Mouse (Mus musculus) liver, adult 2 months (tissue): ENCODE measurements at regions not wholly inside any gene's neighbourhood (a gene's known extent, or its start where the extent isn't known, plus 50 kb on each side); places are given as distances from the start of the nearest gene placed in this dataset.

Experiments used
- DNase-seq: peaks from one replicate; pipeline ENCODE4 v3.0.0-alpha.2; 2011; ENCODE audit warnings: low read depth, low spot score; ENCODE audit errors: extremely low read depth
- H3K27ac ChIP-seq: fragments of 200-500 bp; replicated peaks from 2 replicates; pipeline ENCODE4 v1.5.1; 2012; ENCODE audit warnings: low read depth, mild to moderate bottlenecking, control low read depth, inconsistent platforms, low read length; ENCODE audit not compliant: insufficient read depth
- H3K27me3 ChIP-seq: fragments of 200-500 bp; 2 replicates; pipeline ENCODE4 v1.6.1; 2012; ENCODE audit warnings: mild to moderate bottlenecking, moderate library complexity, low read length, inconsistent platforms; ENCODE audit not compliant: control insufficient read depth, insufficient read depth
- H3K36me3 ChIP-seq: fragments of 200-500 bp; 2 replicates; pipeline ENCODE4 v1.6.1; 2012; ENCODE audit warnings: low read length, inconsistent platforms; ENCODE audit not compliant: control insufficient read depth, insufficient read depth
- H3K4me1 ChIP-seq: fragments of 200-500 bp; 2 replicates; pipeline ENCODE4 v1.6.1; 2011; ENCODE audit warnings: low read length; ENCODE audit not compliant: control insufficient read depth, insufficient read depth
- H3K4me3 ChIP-seq: fragments of 200-500 bp; 2 replicates; pipeline ENCODE4 v1.5.1; 2011; ENCODE audit warnings: low read depth, mild to moderate bottlenecking, control low read depth, low read length, moderate library complexity; ENCODE audit not compliant: insufficient read depth
- H3K79me2 ChIP-seq: fragments of 200-500 bp; 2 replicates; pipeline ENCODE4 v1.6.1; 2012; ENCODE audit warnings: inconsistent platforms, mild to moderate bottlenecking, low read length, moderate library complexity; ENCODE audit not compliant: control insufficient read depth, insufficient read depth
- H3K9ac ChIP-seq: fragments of 200-500 bp; 2 replicates; pipeline ENCODE4 v1.6.1; 2012; ENCODE audit warnings: low read depth, mild to moderate bottlenecking, control low read depth, inconsistent platforms, low read length
- CTCF ChIP-seq: fragments of 200-500 bp; IDR thresholded peaks from 2 replicates; pipeline ENCODE4 v1.5.1; 2011; ENCODE audit warnings: low read depth, low read length, control low read depth
- POLR2A ChIP-seq: fragments of 200-500 bp; IDR thresholded peaks from 2 replicates; pipeline ENCODE4 v1.6.1; 2011; ENCODE audit warnings: low read length, control low read depth; ENCODE audit not compliant: insufficient read depth; ENCODE audit errors: extremely low read depth
- WGBS: fragments of 180-500 bp; shearing (Covaris S2); methylation state at CpG from one replicate; pipeline ENCODE4 v1.1.7; 2018; 5-methylcytosine and 5-hydroxymethylcytosine counted together

GRCm38 (mm10) chr4:47870010-47870637 is 174.8 kb upstream of the Nr4a3 start:
- 90% methylated on average over 7 of the region's 7 CpGs for WGBS
- H3K4me1 ChIP-seq = no peaks in the 10 kb centered on the region
- no peak overlapping the region for H3K27ac ChIP-seq
- no peak for TF ChIP-seq CTCF
- TF ChIP-seq POLR2A = no peak
- H3K4me3 ChIP-seq = no peak overlapping the region
- H3K36me3 ChIP-seq = no peaks in the 10 kb centered on the region
- H3K9ac ChIP-seq = no peak overlapping the region
- DNase-seq = no peak
- no peaks in the 10 kb centered on the region for H3K79me2 ChIP-seq
- H3K27me3 ChIP-seq = no peaks in the 10 kb centered on the region

- Histone ChIP-seq H3K27me3 (no peaks in the 10 kb centered on the region), H3K4me1 (no peaks in the 10 kb centered on the region), H3K79me2 (no peaks in the 10 kb centered on the region), H3K9ac (no peak overlapping the region), H3K4me3 (no peak overlapping the region), H3K27ac (no peak overlapping the region), H3K36me3 (no peaks in the 10 kb centered on the region)
- DNase-seq = no peak
- 72% methylated on average over 5 of the region's 5 CpGs for WGBS
- TF ChIP-seq CTCF (no peak), POLR2A (no peak)
Observed at GRCm38 (mm10) chr4:47870638-47871019, 174.3 kb upstream of the Nr4a3 start.

- no peaks in the 10 kb centered on the region for H3K36me3 ChIP-seq
- no peaks in the 10 kb centered on the region for H3K79me2 ChIP-seq
- TF ChIP-seq CTCF = no peak
- no peak for TF ChIP-seq POLR2A
- no peak for DNase-seq
- no peaks in the 10 kb centered on the region for H3K27me3 ChIP-seq
- 70% methylated on average over 9 of the region's 9 CpGs for WGBS
- H3K4me1 ChIP-seq = no peaks in the 10 kb centered on the region
- H3K9ac ChIP-seq = no peak overlapping the region
- no peak overlapping the region for H3K27ac ChIP-seq
- H3K4me3 ChIP-seq = no peak overlapping the region
Observed at GRCm38 (mm10) chr4:47881560-47881959, 163.4 kb upstream of the Nr4a3 start.

- Histone ChIP-seq H3K27me3 (no peaks in the 10 kb centered on the region), H3K4me1 (no peaks in the 10 kb centered on the region), H3K79me2 (no peaks in the 10 kb centered on the region), H3K9ac (no peak overlapping the region), H3K4me3 (no peak overlapping the region), H3K36me3 (no peaks in the 10 kb centered on the region), H3K27ac (no peak overlapping the region)
- TF ChIP-seq CTCF (no peak), POLR2A (no peak)
- DNase-seq = no peak
- 79% methylated on average over 10 of the region's 10 CpGs for WGBS
Observed at GRCm38 (mm10) chr4:47882076-47882475, 162.9 kb upstream of the Nr4a3 start.

- no peak overlapping the region for H3K4me3 ChIP-seq
- H3K36me3 ChIP-seq = no peaks in the 10 kb centered on the region
- TF ChIP-seq POLR2A = no peak
- TF ChIP-seq CTCF = no peak
- H3K27ac ChIP-seq = no peak overlapping the region
- DNase-seq = no peak
- H3K27me3 ChIP-seq = no peaks in the 10 kb centered on the region
- no peaks in the 10 kb centered on the region for H3K4me1 ChIP-seq
- 85% methylated on average over 7 of the region's 7 CpGs for WGBS
- no peaks in the 10 kb centered on the region for H3K79me2 ChIP-seq
- no peak overlapping the region for H3K9ac ChIP-seq
Observed at GRCm38 (mm10) chr4:47899579-47899978, 145.4 kb upstream of the Nr4a3 start.

- no peak overlapping the region for H3K27ac ChIP-seq
- no peaks in the 10 kb centered on the region for H3K79me2 ChIP-seq
- TF ChIP-seq POLR2A (no peak), CTCF (no peak)
- no peak overlapping the region for H3K9ac ChIP-seq
- H3K4me1 ChIP-seq = no peaks in the 10 kb centered on the region
- H3K4me3 ChIP-seq = no peak overlapping the region
- DNase-seq = no peak
- H3K27me3 ChIP-seq = no peaks in the 10 kb centered on the region
- 87% methylated on average over 12 of the region's 12 CpGs for WGBS
- H3K36me3 ChIP-seq = no peaks in the 10 kb centered on the region
Observed at GRCm38 (mm10) chr4:47902749-47903148, 142.2 kb upstream of the Nr4a3 start.
